Mouse (Mus musculus) testis, postnatal 14 days (tissue): ENCODE data around the gene Mchr1.

Source experiments
- DNase-seq: peaks from one replicate; pipeline ENCODE4 v3.0.0; 2021; ENCODE audit warnings: low spot score

Mchr1 gene

DNA sequence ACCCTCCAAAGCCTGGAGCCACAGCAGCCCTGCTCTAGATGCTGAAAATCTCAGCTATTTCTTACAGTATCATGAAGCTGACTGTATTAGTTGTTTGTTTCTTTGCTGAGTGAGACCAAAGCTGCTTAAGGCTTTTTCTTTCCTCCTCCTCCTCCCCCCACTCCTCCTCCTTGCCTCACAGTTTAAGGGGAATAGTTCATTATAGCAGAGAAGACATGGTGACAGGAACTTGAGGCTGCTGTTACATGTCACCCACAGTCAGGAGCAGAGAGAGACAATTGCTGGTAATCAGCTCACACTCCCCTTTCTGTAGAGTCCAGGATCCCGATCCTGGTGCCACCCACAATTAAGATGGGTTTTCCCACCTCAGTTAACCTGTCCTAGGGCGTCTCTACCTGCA is 38.1 kb downstream of the Mchr1 start:
- no peak for DNase-seq

DNA sequence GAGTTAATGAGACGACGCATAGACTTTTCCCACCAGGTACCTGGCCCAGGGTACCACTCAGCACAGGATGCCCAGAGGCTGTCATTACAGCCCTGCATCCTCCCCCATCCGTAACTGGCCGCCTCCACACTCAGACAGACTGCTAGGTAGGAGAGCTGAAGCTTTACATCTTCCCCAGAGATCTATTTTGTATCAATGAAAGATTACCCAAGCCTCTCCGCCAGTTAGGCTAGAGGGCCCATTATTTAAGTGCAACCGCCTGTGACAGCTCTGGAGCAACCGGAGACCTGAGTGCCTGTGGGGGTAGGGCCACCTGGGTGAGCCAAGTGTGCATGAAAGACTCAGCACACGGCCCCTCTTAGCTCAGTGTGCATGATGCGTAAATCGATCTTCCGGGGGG is 42.6 kb downstream of the Mchr1 start:
- no peak for DNase-seq

DNA sequence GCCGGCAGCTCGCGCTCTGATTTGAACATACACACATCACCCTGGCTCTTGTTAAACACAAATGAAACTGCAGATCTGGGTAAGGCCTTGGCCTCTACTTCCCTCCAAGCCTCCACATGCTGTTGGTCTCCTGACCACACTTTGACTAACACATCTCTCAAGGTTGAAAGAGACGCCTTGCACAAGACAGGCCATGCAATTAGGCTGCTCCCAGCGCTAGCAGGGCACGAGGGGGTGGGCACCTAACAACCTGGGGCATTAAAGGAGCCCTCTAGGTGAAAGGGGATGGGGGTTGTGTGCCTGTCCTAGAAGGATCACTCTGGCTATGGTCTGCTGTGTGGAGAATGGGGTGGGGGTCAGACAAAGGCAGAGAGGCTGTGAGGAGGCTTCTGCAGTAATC is 43.4 kb downstream of the Mchr1 start:
- no peak for DNase-seq

DNA sequence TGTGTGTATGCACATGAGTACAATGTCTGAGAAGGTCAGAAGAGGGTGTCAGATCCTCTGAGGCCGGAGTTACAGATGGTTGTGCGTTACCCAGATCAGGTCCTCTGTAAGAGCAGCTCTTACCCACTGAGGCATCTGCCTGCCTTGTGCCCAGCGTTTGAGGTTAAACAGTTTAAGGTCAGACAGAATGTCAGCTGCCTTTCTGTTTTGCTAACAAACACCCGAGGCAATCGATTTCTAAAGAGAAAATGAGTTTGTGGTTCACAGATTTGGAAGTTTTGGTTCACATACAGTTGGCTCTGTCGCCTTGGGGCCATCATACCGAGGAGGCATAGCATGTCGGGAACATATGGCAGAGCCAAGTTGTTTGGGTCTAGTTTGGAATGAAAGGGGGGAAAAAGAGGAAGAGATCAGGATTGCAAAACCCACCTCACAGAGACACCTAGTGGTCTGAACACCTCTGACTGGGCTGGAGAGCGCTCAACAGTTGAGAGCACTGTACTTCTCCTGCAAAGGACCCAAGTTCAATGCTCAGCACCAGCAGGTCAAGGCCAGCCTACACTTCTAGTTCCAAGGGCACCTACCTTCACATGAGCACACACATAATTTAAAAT is 48.9 kb downstream of the Mchr1 start:
- DNase-seq: no peak
